Mouse (Mus musculus) midbrain, embryonic 11.5 days (tissue): ENCODE results near the gene Exoc8. TPM values are rescaled to one million over a fixed set of nuclear protein-coding genes. Genes with fewer than 3 reads are reported as not detected.

ENCODE experiments used
- polyA plus RNA-seq: library from polyadenylated mRNA; unstranded; fragments of >200 nt; fragmentation: Nextera tagmentation; extraction: Ambion mirVana; gene quantifications from 2 replicates; pipeline ENCODE4 v1.2.1, GENCODE M21; 2014

Exoc8 gene
- polyA plus RNA-seq, 1 experiment from 2014 or later, result 7.1 TPM

Other genes starting within 250 kb of the Exoc8 start
- gene 2310022B05Rik, start 234.3 kb downstream of the Exoc8 start, polyA plus RNA-seq, result 17.4 and 21.2 TPM in 2 replicates
- 61.5 and 62.7 TPM in 2 replicates for gene Ttc13, start 175.7 kb downstream of the Exoc8 start, polyA plus RNA-seq
- gene Arv1, start 175.6 kb downstream of the Exoc8 start, polyA plus RNA-seq, result 31.1 and 33.0 TPM in 2 replicates
- gene Fam89a, start 145.9 kb downstream of the Exoc8 start, polyA plus RNA-seq, result 2.1 and 2.2 TPM in 2 replicates
- gene Trim67, start 104.6 kb downstream of the Exoc8 start, polyA plus RNA-seq, result 2.9 and 3.3 TPM in 2 replicates
- gene Gnpat, start 34.7 kb downstream of the Exoc8 start, polyA plus RNA-seq, result 136 and 138 TPM in 2 replicates
- gene 2810004N23Rik, start 34.6 kb downstream of the Exoc8 start, polyA plus RNA-seq, result 40.6 and 41.7 TPM in 2 replicates
- gene Sprtn, start 181 bp upstream of the Exoc8 start, polyA plus RNA-seq, result 12.5 and 14.1 TPM in 2 replicates
- gene Egln1, start 51.6 kb upstream of the Exoc8 start, polyA plus RNA-seq, result 18.5 and 21.0 TPM in 2 replicates
- gene Tsnax, start 115.3 kb upstream of the Exoc8 start, polyA plus RNA-seq, result 155 and 175 TPM in 2 replicates
- 0.82 and 0.87 TPM in 2 replicates for gene Disc1, start 156.5 kb upstream of the Exoc8 start, polyA plus RNA-seq